In the genomic region with DNA sequence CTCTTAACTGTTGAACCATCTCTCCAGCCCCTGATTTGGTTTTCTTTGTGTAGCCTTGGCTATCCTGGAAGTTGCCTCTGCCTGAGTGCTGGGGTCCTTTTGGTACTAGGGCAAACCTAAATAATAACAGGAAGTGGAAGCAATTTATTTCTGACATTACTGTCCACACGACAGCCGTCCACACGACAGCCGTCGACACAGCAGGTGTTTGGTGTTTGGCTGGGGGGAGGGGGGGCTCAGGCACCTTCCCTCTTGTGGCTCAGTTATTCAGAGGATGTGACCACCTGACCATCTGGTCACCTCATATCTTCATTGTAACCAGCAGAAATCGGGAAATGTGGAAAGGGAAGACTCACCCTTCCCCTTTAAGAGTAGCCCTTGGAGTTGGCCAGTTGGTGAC, we compare ENCODE assay signal across 19 mouse cellular contexts. TPM values are rescaled to one million over a fixed set of nuclear protein-coding genes. Genes with fewer than 3 reads are reported as not detected.
"Had no signal": no experiment of that assay in that cellular context is flagged by ENCODE, and none has a peak within 500 bp of the region (broad histone marks: within the 10 kb centered on the region; RNA-seq: fewer than 3 reads in every experiment).

No protein-coding gene starts in this region.

- DNase-seq: retina, postnatal 1 day; right cerebral cortex, adult 18-20 months; right cerebral cortex, postnatal 14 days; right cerebral cortex, postnatal 25 days; right cerebral cortex, postnatal 4 days; spleen, adult 18-20 months; thymus, adult 18-20 months; thymus, adult 2 months; thymus, postnatal 14 days; thymus, postnatal 25 days; thymus, postnatal 36 days; thymus, postnatal 4 days had no signal

- H3K9me3 ChIP-seq: neural tube, embryonic 13.5 days; neural tube, embryonic 15.5 days; stomach, embryonic 15.5 days had no signal

- H3K9ac ChIP-seq: neural tube, embryonic 13.5 days; neural tube, embryonic 15.5 days; stomach, embryonic 15.5 days had no signal

- H3K27ac ChIP-seq: neural tube, embryonic 13.5 days; neural tube, embryonic 15.5 days; stomach, embryonic 15.5 days; stomach, postnatal 0 days had no signal

- H3K4me3 ChIP-seq: neural tube, embryonic 13.5 days; neural tube, embryonic 15.5 days; stomach, embryonic 15.5 days had no signal

- H3K4me2 ChIP-seq: neural tube, embryonic 13.5 days; neural tube, embryonic 15.5 days; stomach, embryonic 15.5 days had no signal

- H3K27me3 ChIP-seq: stomach, embryonic 15.5 days had no signal

- H3K36me3 ChIP-seq: neural tube, embryonic 13.5 days; neural tube, embryonic 15.5 days; stomach, embryonic 15.5 days had no signal

- H3K4me1 ChIP-seq: neural tube, embryonic 13.5 days; neural tube, embryonic 15.5 days; stomach, embryonic 15.5 days had no signal

RNA-seq across cellular contexts. Expression of gene Epor, which starts 5.6 kb away (rescaled TPM):
- total RNA-seq: neutrophil, adult 5-6 weeks had no signal

RNA-seq across cellular contexts. Expression of gene Rgl3, which starts 20.4 kb away (rescaled TPM):
- total RNA-seq: neutrophil, adult 5-6 weeks had no signal

RNA-seq across cellular contexts. Expression of gene Plppr2, which starts 32.0 kb away (rescaled TPM):
- total RNA-seq: neutrophil, adult 5-6 weeks had no signal

RNA-seq across cellular contexts. Expression of gene Ccdc151, which starts 33.6 kb away (rescaled TPM):
- total RNA-seq: neutrophil, adult 5-6 weeks had no signal
- polyA plus RNA-seq: small intestine, adult 2 months; spleen, adult 2 months had no signal
